Mouse (Mus musculus) sigmoid colon, adult 10 weeks (tissue): Measurements from ENCODE around the gene Clasp1. TPM values are rescaled to one million over a fixed set of nuclear protein-coding genes. Genes with fewer than 3 reads are reported as not detected.

Experiments
- polyA plus RNA-seq: library from polyadenylated mRNA; stranded (reverse); fragments of 350-450 nt; fragmentation: Illumina TruSeq; extraction: RNeasy Lipid Tissue Mini Kit (QIAGEN cat#74804); gene quantifications from one replicate; pipeline ENCODE4 v1.2.3, GENCODE M21; 2014; ENCODE audit warnings: low read depth, low replicate concordance

Gene Clasp1
- polyA plus RNA-seq: 25.6 TPM

GRCm38 (mm10) chr1:118388757-118389453 lies at the start of gene Clasp1:
Gene Clasp1, plus strand, starts transcription at chr1:118389058.

GRCm38 (mm10) chr1:118627781-118628464 lies 239.1 kb downstream of the Clasp1 start, which contains the start of gene Tfcp2l1:
Gene Tfcp2l1, plus strand, starts transcription at chr1:118627945.

Other genes starting within 250 kb of the Clasp1 start
- not detected for gene Gm29106, start 212.5 kb upstream of the Clasp1 start, polyA plus RNA-seq
- 74.8 TPM for gene Tsn, start 77.3 kb upstream of the Clasp1 start, polyA plus RNA-seq
- 84.9 TPM for gene Nifk, start 67.2 kb upstream of the Clasp1 start, polyA plus RNA-seq
- 233 TPM for gene Tfcp2l1, start 238.9 kb downstream of the Clasp1 start, polyA plus RNA-seq